Mouse (Mus musculus): ENCODE measurements around the gene Hrnr.

Hrnr gene

GRCm38 (mm10) chr3:93375196-93375595 lies 55.6 kb downstream of the Hrnr start:
- DNase-seq (ENCODE audit: low read depth, low spot score): no peak
- Histone ChIP-seq H3K27me3 (ENCODE audit: control insufficient read depth, insufficient read depth, low read length, poor library complexity, severe bottlenecking) (no peaks in the 10 kb centered on the region), H3K36me3 (ENCODE audit: control insufficient read depth, insufficient read depth, low read length, poor library complexity, severe bottlenecking) (no peaks in the 10 kb centered on the region)

GRCm38 (mm10) chr3:93375601-93376000 lies 56.1 kb downstream of the Hrnr start:
- Histone ChIP-seq H3K36me3 (ENCODE audit: control insufficient read depth, insufficient read depth, low read length, poor library complexity, severe bottlenecking) (no peaks in the 10 kb centered on the region), H3K27me3 (ENCODE audit: control insufficient read depth, insufficient read depth, low read length, poor library complexity, severe bottlenecking) (no peaks in the 10 kb centered on the region)
- DNase-seq (ENCODE audit: low read depth, low spot score): no peak

- no peak for DNase-seq (ENCODE audit: low read depth, low spot score)
- Histone ChIP-seq H3K36me3 (ENCODE audit: control insufficient read depth, insufficient read depth, low read length, poor library complexity, severe bottlenecking) (no peaks in the 10 kb centered on the region), H3K27me3 (ENCODE audit: control insufficient read depth, insufficient read depth, low read length, poor library complexity, severe bottlenecking) (no peaks in the 10 kb centered on the region)
Observed at GRCm38 (mm10) chr3:93378146-93378545, 58.6 kb downstream of the Hrnr start.

Data from splenic B cell, adult 2 months (primary cell).